19 mouse cellular contexts compared by ENCODE assay signal in genomic region chr8:114479749-114480148, GRCm38 (mm10). TPM values are rescaled to one million over a fixed set of nuclear protein-coding genes. Genes with fewer than 3 reads are reported as not detected.
DNase-seq lines count a peak whose midpoint lies in the region; ATAC-seq and TF ChIP-seq lines count a peak whose summit lies in the region.
"Had no signal": no experiment of that assay in that cellular context is flagged by ENCODE, and none has a peak within 500 bp of the region (broad histone marks: within the 10 kb centered on the region; RNA-seq: fewer than 3 reads in every experiment).

No protein-coding gene starts in this region.

- no peaks in the 10 kb centered on the region for H3K36me3 ChIP-seq in intestine, postnatal 0 days (ENCODE audit: control insufficient read depth, insufficient read depth)
- H3K36me3 ChIP-seq in kidney, embryonic 15.5 days: no peaks in the 10 kb centered on the region
- no peaks in the 10 kb centered on the region for H3K36me3 ChIP-seq in liver, embryonic 11.5 days (ENCODE audit: control insufficient read depth, insufficient read depth, low read length)
- H3K36me3 ChIP-seq: hindbrain, embryonic 10.5 days; midbrain, embryonic 15.5 days; neural tube, embryonic 15.5 days had no signal

- whole genome bisulfite sequencing in intestine, postnatal 0 days: 53% methylated on average over 8 of the region's 8 CpGs
- 64% methylated on average over 8 of the region's 8 CpGs for WGBS in kidney, embryonic 15.5 days
- WGBS in liver, embryonic 11.5 days: 68% methylated on average over 8 of the region's 8 CpGs

- no peak for TF ChIP-seq CTCF in intestine, postnatal 0 days (IDR thresholded peaks at IDR 0.05; ENCODE audit: low read depth)
- no peak for TF ChIP-seq CTCF in left cerebral cortex, adult 2 months (IDR thresholded peaks at IDR 0.05)

- H3K4me3 ChIP-seq in intestine, postnatal 0 days (ENCODE audit: low read depth, low read length): no peak overlapping the region
- H3K4me3 ChIP-seq in kidney, embryonic 15.5 days (replicated peaks): no peak overlapping the region
- H3K4me3 ChIP-seq in liver, embryonic 11.5 days (ENCODE audit: low read depth, low read length): no peak overlapping the region
- no peak overlapping the region for H3K4me3 ChIP-seq in left cerebral cortex, adult 2 months
- H3K4me3 ChIP-seq: hindbrain, embryonic 10.5 days; layer of hippocampus, adult 2 months; midbrain, embryonic 15.5 days; neural tube, embryonic 15.5 days had no signal

- H3K27me3 ChIP-seq in intestine, postnatal 0 days (replicated peaks; ENCODE audit: control insufficient read depth, insufficient read depth, low read length): no peaks in the 10 kb centered on the region
- no peaks in the 10 kb centered on the region for H3K27me3 ChIP-seq in kidney, embryonic 15.5 days
- H3K27me3 ChIP-seq in liver, embryonic 11.5 days (replicated peaks; ENCODE audit: control insufficient read depth, insufficient read depth, low read length): no peaks in the 10 kb centered on the region
- H3K27me3 ChIP-seq: midbrain, embryonic 15.5 days; neural tube, embryonic 15.5 days had no signal

- H3K4me2 ChIP-seq in intestine, postnatal 0 days (replicated peaks; ENCODE audit: low read depth): no peak overlapping the region
- H3K4me2 ChIP-seq in kidney, embryonic 15.5 days: no peak overlapping the region
- no peak overlapping the region for H3K4me2 ChIP-seq in liver, embryonic 11.5 days
- H3K4me2 ChIP-seq: midbrain, embryonic 15.5 days; neural tube, embryonic 15.5 days had no signal

- intact Hi-C loops in left cerebral cortex, adult 2 months (cut with DNase I): no loop called here

- no peaks in the 10 kb centered on the region for H3K9me3 ChIP-seq in intestine, postnatal 0 days (ENCODE audit: control insufficient read depth)
- no peaks in the 10 kb centered on the region for H3K9me3 ChIP-seq in kidney, embryonic 15.5 days (replicated peaks)
- no peaks in the 10 kb centered on the region for H3K9me3 ChIP-seq in liver, embryonic 11.5 days (ENCODE audit: control insufficient read depth, low read length)
- H3K9me3 ChIP-seq: hindbrain, embryonic 10.5 days; midbrain, embryonic 15.5 days; neural tube, embryonic 15.5 days had no signal

- no peaks in the 10 kb centered on the region for H3K4me1 ChIP-seq in intestine, postnatal 0 days (replicated peaks; ENCODE audit: control insufficient read depth, insufficient read depth, low read length)
- H3K4me1 ChIP-seq in kidney, embryonic 15.5 days: peaks cover 14% of the 10 kb centered on the region
- no peaks in the 10 kb centered on the region for H3K4me1 ChIP-seq in liver, embryonic 11.5 days (replicated peaks; ENCODE audit: control insufficient read depth, insufficient read depth, low read length)
- H3K4me1 ChIP-seq: midbrain, embryonic 15.5 days had no signal

- ATAC-seq in intestine, postnatal 0 days: peak; percentile 51
- ATAC-seq in kidney, embryonic 15.5 days (replicated peaks; ENCODE audit: low FRiP score): peak; percentile 91
- peak; percentile 29; the same call in 1 of the 2 replicates for ATAC-seq in liver, embryonic 11.5 days (replicated peaks; ENCODE audit: low FRiP score)
- ATAC-seq: forebrain, embryonic 16.5 days; hindbrain, postnatal 0 days; midbrain, embryonic 15.5 days had no signal

- no peak overlapping the region for H3K27ac ChIP-seq in intestine, postnatal 0 days (ENCODE audit: low read depth, low read length)
- no peak overlapping the region; the same call in 1 of the 2 replicates for H3K27ac ChIP-seq in kidney, embryonic 15.5 days
- no peak overlapping the region for H3K27ac ChIP-seq in liver, embryonic 11.5 days (ENCODE audit: low read depth, low read length)
- H3K27ac ChIP-seq in left cerebral cortex, adult 2 months: no peak overlapping the region
- H3K27ac ChIP-seq: hindbrain, embryonic 10.5 days; hindbrain, postnatal 0 days; layer of hippocampus, adult 2 months; midbrain, embryonic 15.5 days; neural tube, embryonic 15.5 days had no signal

- no peak overlapping the region for H3K9ac ChIP-seq in intestine, postnatal 0 days (ENCODE audit: low read depth, low read length)
- no peak overlapping the region for H3K9ac ChIP-seq in kidney, embryonic 15.5 days
- no peak overlapping the region for H3K9ac ChIP-seq in liver, embryonic 11.5 days (ENCODE audit: low read depth, low read length)
- H3K9ac ChIP-seq: midbrain, embryonic 15.5 days; neural tube, embryonic 15.5 days had no signal

- no peak for DNase-seq in liver, embryonic 11.5 days (ENCODE audit: low spot score)
- DNase-seq in testis, postnatal 14 days (ENCODE audit: low spot score): no peak
- DNase-seq in adrenal gland, postnatal 36 days: no peak
- DNase-seq in cerebellum, postnatal 25 days: no peak
- DNase-seq in left cerebral cortex, adult 2 months (ENCODE audit: extremely low spot score in 1 of 2, low spot score in 2 of 2): no peak
- DNase-seq: adrenal gland, adult 2 months; cerebellum, adult 9-11 months; embryo, embryonic 11 days; gastrocnemius, postnatal 36 days; left cerebral cortex, postnatal 4 days; lung, postnatal 10 days had no signal

RNA-seq across cellular contexts. Expression of gene Wwox, which starts 40.3 kb away (rescaled TPM):
- 7.1 and 9.3 TPM in 2 replicates for polyA plus RNA-seq in intestine, postnatal 0 days (2015; fragmentation: Nextera tagmentation; extraction: Ambion mirVana)
- 15.9 and 16.0 TPM in 2 replicates for polyA plus RNA-seq in kidney, embryonic 15.5 days (2015; fragmentation: Nextera tagmentation; extraction: Ambion mirVana)
- polyA plus RNA-seq in liver, embryonic 11.5 days (2014; fragmentation: Nextera tagmentation; extraction: Ambion mirVana): 7.3 and 9.1 TPM in 2 replicates
- total RNA-seq in adrenal gland, postnatal 36 days (2021): 10 to 100 TPM; 27.3 to 28.0 TPM
- total RNA-seq in left cerebral cortex, adult 2 months (2021): 10 to 100 TPM; 16.7 to 17.6 TPM

Comparison
In these comparisons a context has a peak if more than half of its experiments do, and no peak if none do; other contexts are left out.
1. ATAC-seq: peak in every context shown above with its lines; median percentile 91 in kidney, embryonic 15.5 days; 51 in intestine, postnatal 0 days; 29 in liver, embryonic 11.5 days.